Comparison of ENCODE assay signal across 9 mouse cellular contexts in genomic region chr2:3683751-3684229, GRCm38 (mm10).
DNase-seq lines count a peak whose midpoint lies in the region; ATAC-seq lines count a peak whose summit lies in the region.
"Had no signal": no experiment of that assay in that cellular context is flagged by ENCODE, and none has a peak within 500 bp of the region (broad histone marks: within the 10 kb centered on the region; RNA-seq: fewer than 3 reads in every experiment).

No protein-coding gene starts in this region.

- no peaks in the 10 kb centered on the region for H3K27me3 ChIP-seq in lung, embryonic 16.5 days (ENCODE audit: control insufficient read depth, insufficient read depth, low read depth, low read length)
- H3K27me3 ChIP-seq in hindbrain, embryonic 12.5 days, result no peaks in the 10 kb centered on the region

- H3K9me3 ChIP-seq in lung, embryonic 16.5 days (ENCODE audit: control insufficient read depth, low read length), result no peaks in the 10 kb centered on the region
- no peaks in the 10 kb centered on the region for H3K9me3 ChIP-seq in hindbrain, embryonic 12.5 days (replicated peaks)

- no peak overlapping the region for H3K27ac ChIP-seq in lung, embryonic 16.5 days (ENCODE audit: low read length)
- H3K27ac ChIP-seq in hindbrain, embryonic 12.5 days, result peak overlapping the region; percentile 81
- H3K27ac ChIP-seq: macrophage had no signal

- H3K4me3 ChIP-seq in lung, embryonic 16.5 days (ENCODE audit: low read length), result no peak overlapping the region
- no peak overlapping the region for H3K4me3 ChIP-seq in hindbrain, embryonic 12.5 days

- H3K4me2 ChIP-seq in lung, embryonic 16.5 days (ENCODE audit: low read depth, low read length), result no peak overlapping the region
- peak overlapping the region; percentile 19 for H3K4me2 ChIP-seq in hindbrain, embryonic 12.5 days (replicated peaks)

- no peak overlapping the region for H3K9ac ChIP-seq in lung, embryonic 16.5 days (ENCODE audit: low read length)
- H3K9ac ChIP-seq in hindbrain, embryonic 12.5 days, result no peak overlapping the region

- no peaks in the 10 kb centered on the region for H3K36me3 ChIP-seq in lung, embryonic 16.5 days (ENCODE audit: control insufficient read depth, insufficient read depth, low read length)
- H3K36me3 ChIP-seq in hindbrain, embryonic 12.5 days, result no peaks in the 10 kb centered on the region

- H3K4me1 ChIP-seq in lung, embryonic 16.5 days (replicated peaks; ENCODE audit: control insufficient read depth, insufficient read depth, low read length), result no peaks in the 10 kb centered on the region; the same call in 1 of the 2 replicates
- H3K4me1 ChIP-seq in hindbrain, embryonic 12.5 days, result peaks cover 16% of the 10 kb centered on the region

- WGBS in lung, embryonic 16.5 days, result 29% methylated on average over 6 of the region's 6 CpGs
- 27% methylated on average over 6 of the region's 6 CpGs for WGBS in hindbrain, embryonic 12.5 days

- ATAC-seq in lung, embryonic 16.5 days (ENCODE audit: low read depth), result peak; percentile 41; the same call in 1 of the 2 replicates
- peak; percentile 82 for ATAC-seq in hindbrain, embryonic 12.5 days (ENCODE audit: low FRiP score)

- DNase-seq in lung, postnatal 25 days (ENCODE audit: low spot score), result no peak
- DNase-seq in fibroblast of lung, adult 2 months (ENCODE audit: low read depth), result peak; percentile 40
- DNase-seq in retina, embryonic 14.5 days (ENCODE audit: low spot score), result peak; percentile 31
- no peak for DNase-seq in left cerebral cortex, adult 11 months (ENCODE audit: low spot score)
- no peak for DNase-seq in embryo, embryonic 10 days (ENCODE audit: low spot score)
- DNase-seq: kidney, adult 11 months had no signal

Comparison
In these comparisons a context has a peak if more than half of its experiments do, and no peak if none do; other contexts are left out.
1. DNase-seq: peak in fibroblast of lung, adult 2 months (single experiment) and retina, embryonic 14.5 days (single experiment); none in lung, postnatal 25 days (single experiment), left cerebral cortex, adult 11 months (single experiment) and embryo, embryonic 10 days (single experiment).